Mouse (Mus musculus): ENCODE data around the gene Sf3a1.

GRCm38 (mm10) chr11:4190677-4191076, 30.5 kb downstream of the Sf3a1 start:
- TF ChIP-seq POLR2A (IDR thresholded peaks at IDR 0.05; ENCODE audit: borderline replicate concordance, control insufficient read depth, low read depth, low read length): no peak
- TF ChIP-seq CTCF (IDR thresholded peaks at IDR 0.05; ENCODE audit: control insufficient read depth, insufficient read depth, low read length): no peak
